Mouse (Mus musculus): ENCODE data around the gene Mettl22.

DNA sequence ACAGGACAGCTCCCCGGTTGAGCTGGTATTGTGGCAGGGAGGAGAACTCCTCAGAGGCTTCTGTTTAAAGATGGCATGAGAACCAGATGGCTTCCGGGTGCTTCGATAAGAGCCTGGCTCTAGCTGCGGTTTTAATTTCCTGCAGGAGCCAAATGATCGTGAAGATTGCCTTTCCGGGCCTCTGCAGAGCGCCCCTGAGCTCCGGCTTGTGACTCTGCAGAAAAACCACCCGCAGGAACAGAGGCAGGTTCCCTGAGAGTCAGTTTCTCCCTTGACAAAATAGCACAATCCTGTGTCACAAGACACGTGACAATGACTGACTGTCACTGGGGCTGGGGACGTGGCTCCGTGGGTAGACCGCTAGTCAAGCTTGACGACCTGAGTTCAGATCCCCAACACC is 59.4 kb downstream of the Mettl22 start:
- peak; percentile 87 for TF ChIP-seq MAX (IDR thresholded peaks at IDR 0.05; ENCODE audit: low read length)
- no peak for TF ChIP-seq CTCF (IDR thresholded peaks at IDR 0.05 in 2 of 3, conservative IDR thresholded peaks at IDR 0.05 in 1 of 3; ENCODE audit: control insufficient read depth in 1 of 3, insufficient read depth in 1 of 3, low read depth in 2 of 3, low read length in 3 of 3, poor library complexity in 1 of 3, severe bottlenecking in 1 of 3)
- peak; percentile 87 for TF ChIP-seq USF1 (IDR thresholded peaks at IDR 0.05; ENCODE audit: low read depth, low read length)
- TF ChIP-seq EP300 (IDR thresholded peaks at IDR 0.05; ENCODE audit: low read depth in 1 of 2, low read length in 2 of 2), result peak; percentile 92 to 95
- peak in 1 of 2 experiments; percentile 58; a peak in 1 of 4 replicates for TF ChIP-seq POLR2A (IDR thresholded peaks at IDR 0.05; ENCODE audit: control insufficient read depth in 1 of 2, insufficient read depth in 1 of 2, low read depth in 1 of 2, low read length in 2 of 2, poor library complexity in 1 of 2)
- no peak for TF ChIP-seq UBTF (IDR thresholded peaks at IDR 0.05; ENCODE audit: borderline replicate concordance, insufficient read depth, low read depth, low read length)
- TF ChIP-seq MEF2A (IDR thresholded peaks at IDR 0.05; ENCODE audit: extremely low read depth, insufficient replicate concordance, low read depth, low read length, poor library complexity, severe bottlenecking), result no peak
- TF ChIP-seq MAZ (IDR thresholded peaks at IDR 0.05; ENCODE audit: low read depth, low read length), result no peak
- TF ChIP-seq TAL1 (IDR thresholded peaks at IDR 0.05; ENCODE audit: low read length), result peak; percentile 90
- peak; percentile 90 for TF ChIP-seq MXI1 (IDR thresholded peaks at IDR 0.05; ENCODE audit: low read depth, low read length)
- TF ChIP-seq HCFC1 (IDR thresholded peaks at IDR 0.05; ENCODE audit: low read depth, low read length), result no peak
- TF ChIP-seq TCF12 (IDR thresholded peaks at IDR 0.05; ENCODE audit: low read depth, low read length), result peak; percentile 88
- TF ChIP-seq ZKSCAN1 (IDR thresholded peaks at IDR 0.05; ENCODE audit: low read depth, low read length), result no peak

Data from MEL (cell line).